In the genomic region with DNA sequence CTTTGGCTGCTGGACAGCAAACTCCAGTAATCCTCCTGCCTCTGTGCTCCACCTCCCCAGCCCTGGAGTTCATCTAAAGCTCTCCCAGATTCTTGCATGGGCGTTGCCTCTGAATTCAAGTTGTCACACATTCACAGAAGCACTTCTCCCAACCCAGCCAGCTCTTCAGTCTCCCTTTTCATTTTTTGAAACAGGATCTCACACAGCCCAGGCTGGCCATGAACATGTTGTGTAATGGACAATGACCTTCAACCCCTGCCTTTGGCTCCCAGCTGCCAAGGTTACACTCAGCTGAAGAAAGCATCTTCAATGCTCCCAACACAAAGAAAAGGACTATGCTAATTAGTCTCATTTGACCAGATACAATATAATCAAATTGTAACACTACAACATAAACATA, we compare ENCODE assay signal across 34 mouse cellular contexts. TPM values are rescaled to one million over a fixed set of nuclear protein-coding genes. Genes with fewer than 3 reads are reported as not detected.
DNase-seq lines count a peak whose midpoint lies in the region; ATAC-seq lines count a peak whose summit lies in the region.
"Had no signal": no experiment of that assay in that cellular context is flagged by ENCODE, and none has a peak within 500 bp of the region (broad histone marks: within the 10 kb centered on the region; RNA-seq: fewer than 3 reads in every experiment).

No protein-coding gene starts in this region.

- H3K9me3 ChIP-seq in forebrain, embryonic 12.5 days, result peaks cover 29% of the 10 kb centered on the region

- H3K9ac ChIP-seq in forebrain, embryonic 12.5 days, result no peak overlapping the region
- H3K9ac ChIP-seq: forebrain, postnatal 0 days; heart, embryonic 13.5 days; hindbrain, embryonic 12.5 days; hindbrain, embryonic 15.5 days had no signal

- H3K4me3 ChIP-seq in forebrain, embryonic 12.5 days (replicated peaks), result no peak overlapping the region
- H3K4me3 ChIP-seq: forebrain, embryonic 10.5 days; gastrocnemius, adult 2 months; heart, adult 2 months; heart, embryonic 10.5 days; heart, embryonic 13.5 days; hindbrain, embryonic 12.5 days; hindbrain, embryonic 15.5 days had no signal

- peak; percentile 12 for DNase-seq in adrenal gland, postnatal 10 days
- DNase-seq in adrenal gland, postnatal 4 days (ENCODE audit: low spot score in 2 of 2), result no peak
- DNase-seq in kidney, adult 9 months, result peak; percentile 28
- no peak for DNase-seq in kidney, adult 11 months
- DNase-seq in ES-CJ7 (ENCODE audit: low read depth, low spot score) (peak; percentile 26), R1 (ENCODE audit: low read depth, low spot score) (peak; percentile 47)
- DNase-seq: cerebellum, adult 18-20 months; cerebellum, adult 9-10 months; cerebellum, postnatal 14 days; forebrain, postnatal 0 days; gastrocnemius, adult 2 months; gastrocnemius, postnatal 25 days; heart, adult 2 months had no signal

- no peak for ATAC-seq in forebrain, embryonic 12.5 days (ENCODE audit: low FRiP score)
- ATAC-seq in megakaryocyte, adult 5-6 weeks (ENCODE audit: poor library complexity, severe bottlenecking), result no peak
- ATAC-seq: activated CD4-positive, CD25-positive, alpha-beta regulatory T cell, adult 4 months; forebrain, embryonic 14.5 days; forebrain, postnatal 0 days; intestine, postnatal 0 days; Patski had no signal

- H3K36me3 ChIP-seq in forebrain, embryonic 12.5 days (replicated peaks), result peaks cover 54% of the 10 kb centered on the region
- H3K36me3 ChIP-seq: G1E had no signal

- H3K4me1 ChIP-seq in forebrain, embryonic 12.5 days, result no peaks in the 10 kb centered on the region
- H3K4me1 ChIP-seq: forebrain, embryonic 10.5 days; heart, embryonic 10.5 days; heart, embryonic 13.5 days; hindbrain, embryonic 12.5 days had no signal

- H3K4me2 ChIP-seq in forebrain, embryonic 12.5 days, result no peak overlapping the region
- H3K4me2 ChIP-seq: heart, embryonic 13.5 days; hindbrain, embryonic 12.5 days; hindbrain, embryonic 15.5 days had no signal

- 90% methylated on average over 1 of the region's 1 CpGs for WGBS in forebrain, embryonic 12.5 days

- H3K27me3 ChIP-seq in forebrain, embryonic 12.5 days, result no peaks in the 10 kb centered on the region
- H3K27me3 ChIP-seq: heart, embryonic 13.5 days; hindbrain, embryonic 12.5 days; hindbrain, embryonic 15.5 days; Patski had no signal

- H3K27ac ChIP-seq in forebrain, embryonic 12.5 days, result no peak overlapping the region
- H3K27ac ChIP-seq: forebrain, embryonic 10.5 days; gastrocnemius, adult 2 months; heart, adult 2 months; heart, embryonic 10.5 days; heart, embryonic 13.5 days; hindbrain, embryonic 12.5 days; hindbrain, embryonic 15.5 days had no signal

RNA-seq across cellular contexts. Expression of a gene that starts 2.7 kb away (rescaled TPM):
- total RNA-seq in adrenal gland, postnatal 10 days (2021), result 1 to 10 TPM; 4.9 to 7.0 TPM
- total RNA-seq in adrenal gland, postnatal 4 days (2021), result 10 to 100 TPM; 10.3 to 10.7 TPM
- 34.8 and 42.0 TPM in 2 replicates for polyA plus RNA-seq in forebrain, embryonic 12.5 days (2016; fragmentation: Nextera tagmentation; extraction: Ambion mirVana)
- 0.11 and 0.80 TPM in 2 replicates for total RNA-seq in megakaryocyte, adult 5-6 weeks (2015)
- not detected in 2 replicates for total RNA-seq in megakaryocyte, adult 5-6 weeks (2017)
- total RNA-seq: G1E had no signal
- polyA plus RNA-seq: activated CD4-positive, CD25-positive, alpha-beta regulatory T cell, adult 4 months; G1E had no signal

RNA-seq across cellular contexts. Expression of a gene that starts 18.1 kb away (rescaled TPM):
- 1 to 10 TPM; 1.4 to 2.6 TPM for total RNA-seq in adrenal gland, postnatal 10 days (2021)
- total RNA-seq in adrenal gland, postnatal 4 days (2021), result 1 to 10 TPM; 1.8 to 2.9 TPM
- polyA plus RNA-seq in forebrain, embryonic 12.5 days (2016; fragmentation: Nextera tagmentation; extraction: Ambion mirVana), result 1.7 and 2.2 TPM in 2 replicates
- not detected in 2 replicates for total RNA-seq in megakaryocyte, adult 5-6 weeks (2015)
- total RNA-seq in megakaryocyte, adult 5-6 weeks (2017), result 0.16 TPM in 1 of 2 replicates, not detected in the other
- polyA plus RNA-seq: activated CD4-positive, CD25-positive, alpha-beta regulatory T cell, adult 4 months; G1E had no signal

RNA-seq across cellular contexts. Expression of a gene that starts 25.9 kb away (rescaled TPM):
- total RNA-seq in adrenal gland, postnatal 10 days (2021), result 1 to 10 TPM; 2.2 to 4.8 TPM
- 1 to 10 TPM; 6.0 to 6.7 TPM for total RNA-seq in adrenal gland, postnatal 4 days (2021)
- polyA plus RNA-seq in forebrain, embryonic 12.5 days (2016; fragmentation: Nextera tagmentation; extraction: Ambion mirVana), result 14.8 and 15.8 TPM in 2 replicates
- total RNA-seq in megakaryocyte, adult 5-6 weeks (2015), result not detected in 2 replicates
- not detected in 2 replicates for total RNA-seq in megakaryocyte, adult 5-6 weeks (2017)
- total RNA-seq: hematopoietic stem cell, adult 5-6 weeks had no signal
- polyA plus RNA-seq: activated CD4-positive, CD25-positive, alpha-beta regulatory T cell, adult 4 months; C2C12; G1E had no signal

RNA-seq across cellular contexts. Expression of a gene that starts 30.3 kb away (rescaled TPM):
- total RNA-seq in adrenal gland, postnatal 10 days (2021), result not detected
- total RNA-seq in adrenal gland, postnatal 4 days (2021), result not detected
- not detected in 2 replicates for polyA plus RNA-seq in forebrain, embryonic 12.5 days (2016; fragmentation: Nextera tagmentation; extraction: Ambion mirVana)
- total RNA-seq in megakaryocyte, adult 5-6 weeks (2015), result not detected in 2 replicates
- not detected in 2 replicates for total RNA-seq in megakaryocyte, adult 5-6 weeks (2017)
- total RNA-seq: forebrain, postnatal 0 days; G1E; gastrocnemius, adult 2 months; gastrocnemius, postnatal 25 days; heart, adult 2 months; heart, postnatal 25 days; hematopoietic stem cell, adult 5-6 weeks had no signal
- polyA plus RNA-seq: activated CD4-positive, CD25-positive, alpha-beta regulatory T cell, adult 4 months; C2C12; embryonic facial prominence, embryonic 11.5 days; embryonic facial prominence, embryonic 14.5 days; forebrain, embryonic 10.5 days; forebrain, embryonic 14.5 days; forebrain, postnatal 0 days; frontal cortex, adult 2 months; G1E; heart, adult 2 months; heart, embryonic 10.5 days; heart, embryonic 13.5 days; heart, embryonic 16.5 days; hindbrain, embryonic 12.5 days; hindbrain, embryonic 15.5 days; intestine, embryonic 14.5 days; intestine, postnatal 0 days; Patski had no signal

RNA-seq across cellular contexts. Expression of a gene that starts 40.3 kb away (rescaled TPM):
- not detected for total RNA-seq in adrenal gland, postnatal 10 days (2021)
- not detected for total RNA-seq in adrenal gland, postnatal 4 days (2021)
- polyA plus RNA-seq in forebrain, embryonic 12.5 days (2016; fragmentation: Nextera tagmentation; extraction: Ambion mirVana), result not detected in 2 replicates
- total RNA-seq in megakaryocyte, adult 5-6 weeks (2015), result not detected in 2 replicates
- not detected in 2 replicates for total RNA-seq in megakaryocyte, adult 5-6 weeks (2017)
- total RNA-seq: G1E; gastrocnemius, adult 2 months; gastrocnemius, postnatal 25 days; heart, adult 2 months; heart, postnatal 25 days; hematopoietic stem cell, adult 5-6 weeks had no signal
- polyA plus RNA-seq: activated CD4-positive, CD25-positive, alpha-beta regulatory T cell, adult 4 months; C2C12; embryonic facial prominence, embryonic 14.5 days; forebrain, embryonic 10.5 days; forebrain, embryonic 14.5 days; forebrain, postnatal 0 days; frontal cortex, adult 2 months; G1E; gonadal fat pad, adult 2 months; heart, adult 2 months; heart, embryonic 10.5 days; heart, embryonic 13.5 days; heart, embryonic 16.5 days; hindbrain, embryonic 12.5 days; hindbrain, embryonic 15.5 days; intestine, embryonic 14.5 days; intestine, postnatal 0 days; Patski had no signal

Comparison
In these comparisons a context has a peak if more than half of its experiments do, and no peak if none do; other contexts are left out.
1. DNase-seq: peak in adrenal gland, postnatal 10 days (single experiment), kidney, adult 9 months (single experiment), ES-CJ7 (single experiment) and R1 (single experiment); none in adrenal gland, postnatal 4 days (0 of 2) and kidney, adult 11 months (single experiment).